Mouse (Mus musculus): ENCODE data around the gene RPS10-NUDT3.

Gene RPS10-NUDT3

GRCm38 (mm10) chr17:27576056-27576455 is 59.0 kb downstream of the RPS10-NUDT3 start:
- DNase-seq (ENCODE audit: extremely low spot score, low read depth, low spot score): no peak

GRCm38 (mm10) chr17:27575116-27575776 is 59.8 kb downstream of the RPS10-NUDT3 start:
- no peak for DNase-seq (ENCODE audit: extremely low spot score, low read depth, low spot score)

- DNase-seq (ENCODE audit: extremely low spot score, low read depth, low spot score): no peak
Observed at GRCm38 (mm10) chr17:27574470-27575115, 60.4 kb downstream of the RPS10-NUDT3 start.

- no peak for DNase-seq (ENCODE audit: extremely low spot score, low read depth, low spot score)
Observed at GRCm38 (mm10) chr17:27573772-27574320, 61.2 kb downstream of the RPS10-NUDT3 start.

GRCm38 (mm10) chr17:27571315-27571714 is 63.7 kb downstream of the RPS10-NUDT3 start:
- no peak for DNase-seq (ENCODE audit: extremely low spot score, low read depth, low spot score)

- DNase-seq (ENCODE audit: extremely low spot score, low read depth, low spot score): no peak
Observed at GRCm38 (mm10) chr17:27568228-27568627, 66.8 kb downstream of the RPS10-NUDT3 start.

- no peak for DNase-seq (ENCODE audit: extremely low spot score, low read depth, low spot score)
Observed at GRCm38 (mm10) chr17:27565942-27566267, 69.1 kb downstream of the RPS10-NUDT3 start.

GRCm38 (mm10) chr17:27565163-27565941 is 69.7 kb downstream of the RPS10-NUDT3 start, which contains the start of gene AI413582:
AI413582 (minus strand) TSS chr17:27565756.
- no peak for DNase-seq (ENCODE audit: extremely low spot score, low read depth, low spot score)

- DNase-seq (ENCODE audit: extremely low spot score, low read depth, low spot score): no peak
Observed at GRCm38 (mm10) chr17:27564391-27565162, 70.4 kb downstream of the RPS10-NUDT3 start.

GRCm38 (mm10) chr17:27563771-27564244 is 71.2 kb downstream of the RPS10-NUDT3 start:
- DNase-seq (ENCODE audit: extremely low spot score, low read depth, low spot score): no peak

- DNase-seq (ENCODE audit: extremely low spot score, low read depth, low spot score): no peak
Observed at GRCm38 (mm10) chr17:27561809-27562526, 73.1 kb downstream of the RPS10-NUDT3 start.

- no peak for DNase-seq (ENCODE audit: extremely low spot score, low read depth, low spot score)
Observed at GRCm38 (mm10) chr17:27560926-27561480, 74.0 kb downstream of the RPS10-NUDT3 start.

GRCm38 (mm10) chr17:27559596-27559995 is 75.4 kb downstream of the RPS10-NUDT3 start:
- DNase-seq (ENCODE audit: extremely low spot score, low read depth, low spot score): no peak

- no peak for DNase-seq (ENCODE audit: extremely low spot score, low read depth, low spot score)
Observed at GRCm38 (mm10) chr17:27558845-27559244, 76.2 kb downstream of the RPS10-NUDT3 start.

GRCm38 (mm10) chr17:27557927-27558661 is 76.9 kb downstream of the RPS10-NUDT3 start:
- no peak for DNase-seq (ENCODE audit: extremely low spot score, low read depth, low spot score)

- DNase-seq (ENCODE audit: extremely low spot score, low read depth, low spot score): no peak
Observed at GRCm38 (mm10) chr17:27557181-27557926, 77.7 kb downstream of the RPS10-NUDT3 start.

GRCm38 (mm10) chr17:27556315-27557011 is 78.6 kb downstream of the RPS10-NUDT3 start, which contains the start of gene Hmga1:
Hmga1 (plus strand) TSS chr17:27556497.
- no peak for DNase-seq (ENCODE audit: extremely low spot score, low read depth, low spot score)

Measured in hindlimb bud, embryonic 11.5 days (tissue).